Mouse (Mus musculus) kidney, adult 2 months (tissue): ENCODE data around the gene Nuf2.

Experiments
- CTCF ChIP-seq: fragments of 200-500 bp; conservative IDR thresholded peaks from 2 replicates; pipeline ENCODE4 v1.5.1; 2011; ENCODE audit warnings: low read depth, mild to moderate bottlenecking, control low read depth, low read length, moderate library complexity, mixed read lengths; ENCODE audit not compliant: insufficient read depth, insufficient read length
- POLR2A ChIP-seq: fragments of 200-500 bp; IDR thresholded peaks from one replicate; pipeline ENCODE4 v1.6.1; 2011; ENCODE audit warnings: low read depth, low read length, control low read depth

DNA sequence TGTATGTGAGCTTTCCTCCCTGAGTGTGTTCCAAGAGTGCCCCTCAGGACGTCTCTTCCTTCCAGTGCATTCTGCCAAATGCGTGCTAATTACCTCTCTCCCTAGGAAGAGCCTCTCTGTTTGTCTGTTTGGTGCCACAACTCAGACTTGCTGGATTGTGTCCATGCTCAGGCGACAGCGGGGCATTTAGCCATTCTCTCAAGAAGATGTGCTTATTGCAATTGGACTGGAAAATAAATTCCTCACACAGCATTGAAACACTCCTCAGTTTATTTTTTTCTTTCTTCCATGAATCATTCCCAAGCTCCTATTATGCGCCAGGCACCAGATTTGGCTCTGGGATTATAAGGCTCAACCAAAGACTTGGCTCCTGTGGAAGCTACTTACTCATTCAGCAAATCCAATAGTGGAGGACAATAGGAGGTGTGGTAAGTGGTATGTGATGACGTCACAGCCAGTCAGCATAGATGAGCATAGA, 45.8 kb downstream of the Nuf2 start:
- TF ChIP-seq CTCF, result no peak
- no peak for TF ChIP-seq POLR2A
